Mouse (Mus musculus): Measurements from ENCODE around the gene Tuba3b. TPM values are rescaled to one million over a fixed set of nuclear protein-coding genes. Genes with fewer than 3 reads are reported as not detected.

The Tuba3b gene
- total and polyA plus RNA-seq, 3 experiments = not detected

GRCm38 (mm10) chr6:145638248-145638647 is 22.7 kb downstream of the Tuba3b start:
- no peaks in the 10 kb centered on the region for H3K36me3 ChIP-seq (replicated peaks)
- DNase-seq (ENCODE audit: low spot score) (no peak), ATAC-seq (ENCODE audit: extremely low read depth, insufficient number of reproducible peaks, low FRiP score, poor library complexity, severe bottlenecking) (no peak)
- no peak overlapping the region; the same call in 1 of the 2 replicates for H3K4me3 ChIP-seq (ENCODE audit: low read depth, low read length)
- H3K4me1 ChIP-seq (ENCODE audit: insufficient read depth, low read depth, low read length) = no peaks in the 10 kb centered on the region
- no peaks in the 10 kb centered on the region for H3K27me3 ChIP-seq (ENCODE audit: insufficient read depth, low read length)
- TF ChIP-seq GATA2 (IDR thresholded peaks at IDR 0.05; ENCODE audit: borderline replicate concordance, low read depth, low read length) = no peak
- no peak for TF ChIP-seq GATA1 (IDR thresholded peaks at IDR 0.05; ENCODE audit: borderline replicate concordance, low read length)
- no peak for TF ChIP-seq POLR2AphosphoS5 (IDR thresholded peaks at IDR 0.05; ENCODE audit: insufficient replicate concordance, low read depth, low read length)
- no peak for TF ChIP-seq TAL1 (conservative IDR thresholded peaks at IDR 0.05; ENCODE audit: low read depth, low read length)
- TF ChIP-seq CTCF (IDR thresholded peaks at IDR 0.05; ENCODE audit: low read depth, low read length) = no peak
- H3K9me3 ChIP-seq (replicated peaks) = peaks cover 62% of the 10 kb centered on the region

DNA sequence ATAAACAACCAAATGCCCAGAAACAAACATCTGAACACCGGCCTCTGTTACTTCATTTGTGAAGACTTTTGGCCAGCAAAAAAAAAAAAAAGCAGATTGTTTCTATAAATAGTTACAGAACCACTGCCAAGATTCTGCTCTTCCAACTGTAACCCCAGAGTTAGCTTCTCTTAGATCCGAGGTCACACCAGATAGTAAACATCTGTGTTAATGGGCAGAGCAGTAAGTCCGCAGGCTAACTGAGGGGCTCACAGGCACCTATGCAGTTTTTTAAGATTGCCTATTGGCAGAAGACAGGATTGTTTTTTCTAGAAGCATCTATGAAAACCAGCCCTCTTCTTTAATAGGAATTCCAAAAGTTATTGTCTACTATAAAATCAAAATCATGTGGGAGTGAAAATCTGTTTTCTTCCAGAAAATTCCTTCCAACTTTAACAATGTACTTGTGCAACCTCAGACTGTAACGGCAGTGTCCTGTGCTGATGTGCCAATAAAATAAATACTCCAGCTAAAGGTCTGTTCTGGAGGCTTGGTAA is 25.5 kb downstream of the Tuba3b start:
- ATAC-seq (ENCODE audit: extremely low read depth, insufficient number of reproducible peaks, low FRiP score, poor library complexity, severe bottlenecking) (no peak), DNase-seq (ENCODE audit: low spot score) (no peak)
- no peaks in the 10 kb centered on the region for H3K27me3 ChIP-seq (ENCODE audit: insufficient read depth, low read length)
- H3K4me1 ChIP-seq (ENCODE audit: insufficient read depth, low read depth, low read length) = no peaks in the 10 kb centered on the region
- TF ChIP-seq GATA2 (IDR thresholded peaks at IDR 0.05; ENCODE audit: borderline replicate concordance, low read depth, low read length) (no peak), TAL1 (conservative IDR thresholded peaks at IDR 0.05; ENCODE audit: low read depth, low read length) (no peak), POLR2AphosphoS5 (IDR thresholded peaks at IDR 0.05; ENCODE audit: insufficient replicate concordance, low read depth, low read length) (no peak), GATA1 (IDR thresholded peaks at IDR 0.05; ENCODE audit: borderline replicate concordance, low read length) (no peak), CTCF (IDR thresholded peaks at IDR 0.05; ENCODE audit: low read depth, low read length) (no peak)
- no peaks in the 10 kb centered on the region for H3K36me3 ChIP-seq (replicated peaks)
- peaks cover 43% of the 10 kb centered on the region for H3K9me3 ChIP-seq (replicated peaks)
- no peak overlapping the region for H3K4me3 ChIP-seq (ENCODE audit: low read depth, low read length)

- Histone ChIP-seq H3K27me3 (ENCODE audit: insufficient read depth, low read length) (no peaks in the 10 kb centered on the region), H3K9me3 (replicated peaks) (peaks cover 54% of the 10 kb centered on the region), H3K4me1 (ENCODE audit: insufficient read depth, low read depth, low read length) (no peaks in the 10 kb centered on the region), H3K4me3 (ENCODE audit: low read depth, low read length) (no peak overlapping the region), H3K36me3 (replicated peaks) (no peaks in the 10 kb centered on the region)
- no peak for DNase-seq (ENCODE audit: low spot score)
- no peak for ATAC-seq (ENCODE audit: extremely low read depth, insufficient number of reproducible peaks, low FRiP score, poor library complexity, severe bottlenecking)
- TF ChIP-seq TAL1 (conservative IDR thresholded peaks at IDR 0.05; ENCODE audit: low read depth, low read length) = no peak
Measured at GRCm38 (mm10) chr6:145651976-145652375, 36.4 kb downstream of the Tuba3b start.

- TF ChIP-seq POLR2AphosphoS5 (IDR thresholded peaks at IDR 0.05; ENCODE audit: insufficient replicate concordance, low read depth, low read length) (no peak), GATA2 (IDR thresholded peaks at IDR 0.05; ENCODE audit: borderline replicate concordance, low read depth, low read length) (no peak), GATA1 (IDR thresholded peaks at IDR 0.05; ENCODE audit: borderline replicate concordance, low read length) (no peak), TAL1 (conservative IDR thresholded peaks at IDR 0.05; ENCODE audit: low read depth, low read length) (no peak), CTCF (IDR thresholded peaks at IDR 0.05; ENCODE audit: low read depth, low read length) (no peak)
- no peaks in the 10 kb centered on the region for H3K36me3 ChIP-seq (replicated peaks)
- H3K4me3 ChIP-seq (ENCODE audit: low read depth, low read length) = no peak overlapping the region
- H3K4me1 ChIP-seq (ENCODE audit: insufficient read depth, low read depth, low read length) = no peaks in the 10 kb centered on the region
- H3K27me3 ChIP-seq (ENCODE audit: insufficient read depth, low read length) = no peaks in the 10 kb centered on the region
- ATAC-seq (ENCODE audit: extremely low read depth, insufficient number of reproducible peaks, low FRiP score, poor library complexity, severe bottlenecking) (no peak), DNase-seq (ENCODE audit: low spot score) (no peak)
- H3K9me3 ChIP-seq (replicated peaks) = peaks cover 55% of the 10 kb centered on the region
Measured at GRCm38 (mm10) chr6:145652986-145653385, 37.4 kb downstream of the Tuba3b start.

DNA sequence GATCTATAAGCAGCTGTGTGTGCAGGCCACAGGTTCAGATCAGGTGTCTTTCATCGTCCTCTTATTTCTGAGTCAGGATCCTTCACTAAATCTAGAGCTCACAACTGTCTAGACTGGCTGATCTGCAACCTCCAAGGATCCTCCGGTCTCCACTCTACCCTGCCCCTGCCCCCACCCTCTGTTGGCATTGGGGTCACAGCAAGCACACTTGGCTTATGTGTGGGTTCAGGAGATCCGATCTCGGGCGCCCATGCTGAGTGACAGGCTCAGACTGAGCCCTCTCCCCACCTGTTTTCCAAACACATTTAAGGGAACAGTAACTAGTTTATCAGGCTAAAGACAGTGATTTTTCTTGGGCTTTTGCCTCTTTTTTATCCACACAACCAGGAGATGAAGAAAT is 38.1 kb downstream of the Tuba3b start:
- TF ChIP-seq GATA2 (IDR thresholded peaks at IDR 0.05; ENCODE audit: borderline replicate concordance, low read depth, low read length) (no peak), TAL1 (conservative IDR thresholded peaks at IDR 0.05; ENCODE audit: low read depth, low read length) (no peak), CTCF (IDR thresholded peaks at IDR 0.05; ENCODE audit: low read depth, low read length) (no peak), POLR2AphosphoS5 (IDR thresholded peaks at IDR 0.05; ENCODE audit: insufficient replicate concordance, low read depth, low read length) (no peak)
- H3K9me3 ChIP-seq (replicated peaks) = peaks cover 58% of the 10 kb centered on the region
- no peaks in the 10 kb centered on the region for H3K27me3 ChIP-seq (ENCODE audit: insufficient read depth, low read length)
- no peaks in the 10 kb centered on the region for H3K36me3 ChIP-seq (replicated peaks)
- H3K4me3 ChIP-seq (ENCODE audit: low read depth, low read length) = no peak overlapping the region
- DNase-seq (ENCODE audit: low spot score) (no peak), ATAC-seq (ENCODE audit: extremely low read depth, insufficient number of reproducible peaks, low FRiP score, poor library complexity, severe bottlenecking) (no peak)
- no peaks in the 10 kb centered on the region for H3K4me1 ChIP-seq (ENCODE audit: insufficient read depth, low read depth, low read length)

DNA sequence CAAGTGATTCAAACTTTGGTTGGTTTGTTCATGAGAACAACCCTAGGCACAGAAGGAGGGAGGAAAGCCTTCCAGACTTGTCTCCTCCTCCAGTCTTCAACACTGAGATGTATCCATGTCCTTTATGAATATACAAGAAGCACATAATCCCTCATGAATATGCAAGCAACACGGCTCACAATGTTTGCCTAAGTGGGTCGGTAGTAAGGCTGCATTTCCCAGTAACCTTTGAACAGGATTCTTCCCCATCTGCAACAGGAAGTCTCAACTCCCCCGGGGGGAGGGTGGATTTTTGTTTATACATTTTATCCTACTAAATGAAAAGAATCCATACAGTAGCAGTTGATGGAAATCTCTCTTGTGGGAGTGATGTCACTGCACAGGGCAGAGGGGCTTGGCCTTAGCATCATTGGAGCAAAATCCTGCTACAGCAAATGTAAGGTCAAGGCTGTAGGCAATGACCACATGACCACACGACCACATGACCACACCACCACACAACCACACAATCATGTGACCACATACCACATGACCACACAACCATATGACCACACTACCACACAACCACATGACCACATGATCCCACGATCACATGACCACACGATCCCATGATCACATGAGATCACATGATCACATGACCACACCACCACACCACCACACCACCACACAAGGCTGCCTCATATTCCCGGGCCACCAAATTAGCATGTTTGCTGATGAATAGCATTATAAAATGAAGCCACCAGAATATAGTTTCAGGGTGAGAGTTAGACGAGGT is 38.7 kb downstream of the Tuba3b start:
- TF ChIP-seq GATA2 (IDR thresholded peaks at IDR 0.05; ENCODE audit: borderline replicate concordance, low read depth, low read length) = no peak
- no peak for TF ChIP-seq CTCF (IDR thresholded peaks at IDR 0.05; ENCODE audit: low read depth, low read length)
- TF ChIP-seq POLR2AphosphoS5 (IDR thresholded peaks at IDR 0.05; ENCODE audit: insufficient replicate concordance, low read depth, low read length) = no peak
- no peak for TF ChIP-seq TAL1 (conservative IDR thresholded peaks at IDR 0.05; ENCODE audit: low read depth, low read length)
- no peak for TF ChIP-seq GATA1 (IDR thresholded peaks at IDR 0.05; ENCODE audit: borderline replicate concordance, low read length)
- no peaks in the 10 kb centered on the region for H3K36me3 ChIP-seq (replicated peaks)
- peaks cover 63% of the 10 kb centered on the region for H3K9me3 ChIP-seq (replicated peaks)
- H3K4me3 ChIP-seq (ENCODE audit: low read depth, low read length) = no peak overlapping the region
- ATAC-seq (ENCODE audit: extremely low read depth, insufficient number of reproducible peaks, low FRiP score, poor library complexity, severe bottlenecking) (no peak), DNase-seq (ENCODE audit: low spot score) (no peak)
- H3K4me1 ChIP-seq (ENCODE audit: insufficient read depth, low read depth, low read length) = no peaks in the 10 kb centered on the region
- no peaks in the 10 kb centered on the region for H3K27me3 ChIP-seq (ENCODE audit: insufficient read depth, low read length)
